Mouse (Mus musculus) forebrain, embryonic 11.5 days (tissue): Measurements from ENCODE around the gene Dlat. TPM values are rescaled to one million over a fixed set of nuclear protein-coding genes. Genes with fewer than 3 reads are reported as not detected.

Experiments used
- ATAC-seq: fragments of 200-750 bp; cut with Nextera tagmentation; replicated peaks from 2 replicates; pipeline ENCODE4 v1.8.0; 2017; ENCODE audit warnings: moderate TSS enrichment; ENCODE audit not compliant: low FRiP score
- DNase-seq: peaks from one replicate; pipeline ENCODE4 v3.0.0-alpha.2; 2017; ENCODE audit warnings: low spot score
- H3K27ac ChIP-seq: fragments of 300-500 bp; sonication (generic); 2 replicates; pipeline ENCODE4 v1.5.1; 2014; ENCODE audit warnings: low read depth, low read length
- H3K27me3 ChIP-seq: fragments of 300-500 bp; sonication (generic); 2 replicates; pipeline ENCODE4 v1.6.1; 2014; ENCODE audit warnings: mild to moderate bottlenecking, low read length, mixed read lengths; ENCODE audit not compliant: control insufficient read depth, insufficient read depth
- H3K36me3 ChIP-seq: fragments of 300-500 bp; sonication (generic); 2 replicates; pipeline ENCODE4 v1.6.1; 2014; ENCODE audit warnings: mild to moderate bottlenecking, low read length, moderate library complexity, mixed read lengths; ENCODE audit not compliant: control insufficient read depth, insufficient read depth
- H3K4me1 ChIP-seq: fragments of 300-500 bp; sonication (generic); replicated peaks from 2 replicates; pipeline ENCODE4 v1.6.1; 2014; ENCODE audit warnings: low read length, mixed read lengths; ENCODE audit not compliant: control insufficient read depth, insufficient read depth
- H3K4me2 ChIP-seq: fragments of 300-500 bp; sonication (generic); 2 replicates; pipeline ENCODE4 v1.6.1; 2014; ENCODE audit warnings: low read depth, mild to moderate bottlenecking, low read length, moderate library complexity, mixed read lengths; ENCODE audit not compliant: severe bottlenecking
- H3K4me3 ChIP-seq: fragments of 300-500 bp; sonication (generic); 2 replicates; pipeline ENCODE4 v1.5.1; 2014; ENCODE audit warnings: low read depth, low read length
- H3K9ac ChIP-seq: fragments of 300-500 bp; sonication (generic); 2 replicates; pipeline ENCODE4 v1.6.1; 2014; ENCODE audit warnings: low read length
- H3K9me3 ChIP-seq: fragments of 300-500 bp; sonication (generic); 2 replicates; pipeline ENCODE4 v1.6.1; 2016; ENCODE audit warnings: low read length, mixed read lengths; ENCODE audit not compliant: control insufficient read depth
- WGBS: fragments of 180-500 bp; shearing (Covaris S2); extraction: QIAGEN DNeasy Blood & Tissue Kit; methylation state at CpG from one replicate; pipeline ENCODE4 v1.1.7; 2014; 5-methylcytosine and 5-hydroxymethylcytosine counted together
- polyA plus RNA-seq: library from polyadenylated mRNA; unstranded; fragments of >200 nt; fragmentation: Nextera tagmentation; extraction: Ambion mirVana; gene quantifications from 2 replicates; pipeline ENCODE4 v1.2.1, GENCODE M21; 2014

Gene Dlat
- polyA plus RNA-seq: 53.2 and 57.7 TPM in 2 replicates

DNA sequence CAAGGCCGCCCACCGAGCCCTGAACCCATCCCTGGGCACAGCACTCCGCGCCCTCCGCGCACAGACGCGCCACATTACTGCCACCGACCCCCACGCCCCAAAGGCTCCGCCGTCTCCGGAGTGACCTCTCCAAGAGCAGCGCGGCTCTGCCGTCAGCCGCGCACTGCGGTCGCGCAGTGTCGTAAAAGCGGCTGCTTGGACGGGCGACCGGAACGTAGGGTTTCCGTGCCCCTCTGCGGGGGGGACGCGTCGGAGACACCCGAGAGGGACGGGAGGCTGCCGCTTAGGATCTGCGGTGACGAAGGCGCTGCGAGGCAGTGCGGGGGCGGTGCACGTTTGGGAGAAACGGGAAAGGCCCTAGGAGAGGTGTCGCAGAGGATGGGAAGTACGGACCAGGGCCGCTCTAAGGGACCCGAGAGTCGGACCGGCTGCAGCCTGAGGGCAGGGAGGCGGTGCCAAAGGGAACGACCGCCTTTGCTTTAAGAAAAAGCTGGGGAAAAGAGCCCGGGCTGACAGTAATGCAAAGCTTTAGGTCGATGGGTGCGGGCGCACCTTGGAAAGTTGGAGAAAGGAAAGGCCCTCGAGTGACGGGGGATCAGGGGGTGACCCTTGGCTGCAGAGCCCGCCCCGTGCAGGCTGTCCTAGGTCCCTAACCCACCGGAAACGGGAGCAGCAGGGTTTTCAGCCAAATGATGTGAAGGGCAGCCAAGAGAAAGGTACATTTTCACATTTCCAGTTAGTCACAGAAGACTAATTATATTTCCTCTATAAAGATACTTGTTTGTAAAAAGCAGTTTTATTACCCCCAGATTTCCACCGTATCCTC lies at the start of gene Dlat:
TSS of gene Dlat (minus strand) at position 389 of the 826 bp plus-strand sequence.
- peak within 1 kb of the TSS; percentile 89 for H3K9ac ChIP-seq
- ATAC-seq: peak; percentile 92
- WGBS: under 1% methylated on average over 63 of the region's 63 CpGs
- peak within 1 kb of the TSS; percentile 84 for H3K4me2 ChIP-seq
- peak; percentile 91 for DNase-seq
- H3K4me3 ChIP-seq: peak within 1 kb of the TSS; percentile 84
- peak within 1 kb of the TSS; percentile 71 for H3K27ac ChIP-seq
- H3K27me3 ChIP-seq: no peaks in the 10 kb centered on the region
- H3K9me3 ChIP-seq: no peaks in the 10 kb centered on the region
- H3K4me1 ChIP-seq: peaks cover 2% of the 10 kb centered on the region; the same call in 1 of the 2 replicates
- no peaks in the 10 kb centered on the region; the same call in 1 of the 2 replicates for H3K36me3 ChIP-seq

DNA sequence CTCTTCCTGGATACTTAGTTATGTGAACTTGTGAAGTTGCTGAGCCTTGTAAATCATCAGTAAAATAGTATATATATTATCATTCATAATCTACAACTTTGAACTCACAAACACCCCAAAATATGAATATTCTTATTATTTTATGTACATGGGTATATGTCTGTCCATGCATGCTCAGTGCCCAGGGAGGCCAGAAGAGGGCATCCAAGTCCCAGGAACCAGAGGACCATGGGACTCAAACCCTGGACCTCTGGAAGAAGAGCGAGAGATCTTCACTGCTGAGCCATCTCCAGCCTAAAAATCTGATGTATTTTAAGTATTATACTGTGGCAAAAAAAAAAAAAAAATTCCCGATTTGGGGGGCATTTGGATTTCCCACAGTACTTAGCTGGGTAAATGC lies 49.5 kb upstream of the Dlat start:
- DNase-seq (no peak), ATAC-seq (no peak)
- H3K4me3 ChIP-seq: no peak overlapping the region
- H3K36me3 ChIP-seq: no peaks in the 10 kb centered on the region
- H3K4me1 ChIP-seq: no peaks in the 10 kb centered on the region
- H3K27ac ChIP-seq: no peak overlapping the region
- no peak overlapping the region for H3K9ac ChIP-seq
- no peaks in the 10 kb centered on the region for H3K27me3 ChIP-seq
- no peaks in the 10 kb centered on the region for H3K9me3 ChIP-seq
- no peak overlapping the region for H3K4me2 ChIP-seq
- 31% methylated on average over 2 of the region's 2 CpGs for WGBS

DNA sequence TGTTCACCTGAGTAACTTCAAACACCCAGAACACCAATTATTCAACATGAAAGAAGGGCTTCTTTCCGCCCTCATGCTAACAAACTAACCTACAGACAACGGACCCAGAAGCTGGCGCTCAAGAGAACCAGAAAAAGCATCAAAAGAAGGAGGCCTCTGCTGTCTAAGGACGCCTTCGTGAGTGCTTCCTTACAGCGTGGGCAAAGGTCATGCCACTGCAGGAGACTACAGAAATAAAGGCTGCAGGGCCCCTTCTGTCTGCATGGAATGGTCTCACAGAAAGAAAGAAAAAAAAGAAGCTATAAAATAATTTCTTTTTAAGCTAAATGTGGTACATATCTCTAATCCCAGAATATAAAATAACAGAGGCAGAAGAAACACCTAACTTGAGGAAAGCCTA lies 45.3 kb upstream of the Dlat start:
- Histone ChIP-seq H3K9ac (no peak overlapping the region), H3K9me3 (no peaks in the 10 kb centered on the region), H3K4me2 (no peak overlapping the region), H3K27ac (no peak overlapping the region), H3K27me3 (peaks cover 2% of the 10 kb centered on the region; the same call in 1 of the 2 replicates), H3K4me1 (no peaks in the 10 kb centered on the region), H3K36me3 (no peaks in the 10 kb centered on the region), H3K4me3 (no peak overlapping the region)
- 49% methylated on average over 6 of the region's 6 CpGs for WGBS
- DNase-seq (no peak), ATAC-seq (no peak)

DNA sequence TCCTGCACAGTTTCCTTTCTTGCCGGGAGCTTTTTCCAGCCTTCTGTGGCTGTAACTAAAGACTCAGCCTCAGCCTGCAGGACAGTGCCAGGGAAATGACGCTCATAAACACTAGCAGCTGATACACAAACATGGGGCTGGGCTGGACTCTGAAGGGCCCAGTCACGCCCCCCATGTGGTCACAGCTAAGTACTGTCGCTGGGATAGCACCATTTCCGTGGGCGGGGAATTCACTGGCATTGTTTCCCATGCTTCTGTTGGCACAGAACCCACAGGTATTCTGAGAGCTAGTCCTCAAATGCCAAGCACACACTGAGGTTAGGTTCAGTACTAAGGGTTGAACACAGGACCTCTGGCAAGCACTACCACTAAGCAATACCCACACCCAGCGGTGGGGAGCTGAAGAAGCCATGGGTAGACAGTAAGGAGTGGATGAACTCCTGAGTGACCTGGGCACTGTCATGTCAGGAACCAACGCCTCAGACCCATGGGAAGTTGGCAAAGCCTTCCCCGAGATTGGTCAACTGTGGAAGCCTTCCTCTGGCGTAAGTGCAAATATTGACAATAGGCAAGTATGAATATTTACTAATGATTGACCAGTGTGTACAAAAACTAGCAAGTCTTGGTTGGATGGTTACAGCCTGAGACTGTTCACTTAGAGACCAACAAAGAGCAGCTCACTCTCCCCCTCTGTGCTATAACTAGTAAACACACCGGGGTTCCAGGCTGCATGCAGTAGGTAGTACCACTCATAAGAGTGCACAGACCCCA lies 41.5 kb upstream of the Dlat start:
- no peak overlapping the region for H3K9ac ChIP-seq

DNA sequence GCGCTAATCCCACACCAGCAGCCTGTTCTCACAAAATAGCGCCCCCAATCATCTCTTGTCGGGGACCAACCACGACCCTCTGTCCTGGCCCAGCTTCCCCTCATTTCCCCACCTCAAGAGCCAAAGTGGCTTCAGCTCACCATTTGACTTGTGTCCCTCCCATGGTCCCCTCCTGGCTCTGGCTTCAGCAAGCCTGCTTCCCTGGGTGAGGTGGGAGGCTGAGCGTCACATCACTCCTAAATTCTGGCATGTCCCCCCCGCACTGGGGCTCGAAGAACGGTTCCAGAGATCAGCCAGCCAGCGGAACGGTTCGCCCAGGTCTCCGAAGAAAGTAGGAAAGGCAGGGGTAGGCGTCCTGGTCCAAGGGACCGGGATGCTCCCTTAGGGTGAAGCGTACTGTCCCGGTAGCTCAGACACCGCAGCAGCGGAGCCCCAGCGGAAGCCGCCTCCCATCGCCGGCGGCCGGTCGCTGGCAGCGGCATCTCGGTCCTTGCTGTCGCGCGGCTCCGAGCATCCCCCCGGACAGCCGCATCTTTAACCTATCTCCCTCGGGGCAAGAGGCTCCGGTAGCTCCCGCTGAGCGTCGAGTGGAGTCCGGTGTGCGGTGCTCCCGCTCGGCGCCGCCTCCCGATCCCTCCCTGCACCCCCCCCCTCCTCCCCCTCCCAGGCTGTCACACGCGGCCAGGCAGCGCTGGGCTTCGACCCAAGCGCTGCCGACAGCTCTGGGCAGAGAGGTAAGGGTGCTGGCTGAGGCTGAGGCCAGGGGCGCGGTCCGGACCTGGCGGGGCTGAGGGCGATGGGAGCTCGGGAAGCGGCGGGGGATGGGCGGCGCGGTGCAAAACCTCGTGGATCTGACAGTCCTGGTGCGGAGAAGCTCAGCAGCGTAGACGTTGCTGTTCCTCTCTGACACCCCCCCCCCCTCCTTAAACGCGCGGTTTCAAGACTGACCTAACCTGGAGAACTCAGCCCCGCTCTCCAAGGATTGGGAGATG lies 39.1 kb upstream of the Dlat start:
- peak; percentile 51 for ATAC-seq
- WGBS: 1% methylated on average over 64 of the region's 70 CpGs
- peak overlapping the region; percentile 42 for H3K4me3 ChIP-seq
- no peaks in the 10 kb centered on the region for H3K36me3 ChIP-seq
- peak; percentile 76 for DNase-seq
- no peaks in the 10 kb centered on the region for H3K9me3 ChIP-seq
- H3K9ac ChIP-seq: peak overlapping the region; percentile 48
- peaks cover 5% of the 10 kb centered on the region for H3K27me3 ChIP-seq
- peak overlapping the region; percentile 95 for H3K4me2 ChIP-seq
- peaks cover 9% of the 10 kb centered on the region for H3K4me1 ChIP-seq
- no peak overlapping the region for H3K27ac ChIP-seq

More for the DNA sequence above, 41.5 kb upstream of the Dlat start:
- 65% methylated on average over 11 of the region's 11 CpGs for WGBS
- peaks cover 5% of the 10 kb centered on the region for H3K27me3 ChIP-seq
- H3K4me3 ChIP-seq: no peak overlapping the region
- ATAC-seq: no peak
- no peaks in the 10 kb centered on the region for H3K36me3 ChIP-seq
- H3K27ac ChIP-seq: no peak overlapping the region
- no peaks in the 10 kb centered on the region for H3K9me3 ChIP-seq
- no peak for DNase-seq
- peaks cover 9% of the 10 kb centered on the region for H3K4me1 ChIP-seq
- no peak overlapping the region for H3K4me2 ChIP-seq

DNA sequence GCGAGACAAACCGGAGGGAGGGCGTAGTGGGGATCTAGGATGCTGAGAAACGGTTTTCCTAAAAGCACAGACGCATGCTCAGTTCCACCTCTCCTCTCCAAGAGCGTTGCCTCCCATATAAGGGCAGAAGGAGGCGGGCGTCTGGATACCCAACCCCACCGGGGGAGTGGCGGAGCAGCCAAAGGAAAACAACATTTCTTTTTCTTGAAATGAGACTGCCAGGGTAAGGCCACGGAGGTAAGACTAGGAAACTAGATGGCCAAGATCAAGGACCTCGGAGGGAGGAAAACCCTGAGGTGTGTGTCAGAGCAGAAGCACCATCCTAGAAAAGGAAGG lies 38.1 kb upstream of the Dlat start:
- Histone ChIP-seq H3K36me3 (no peaks in the 10 kb centered on the region), H3K4me1 (peaks cover 14% of the 10 kb centered on the region), H3K4me3 (peak overlapping the region; percentile 19; the same call in 1 of the 2 replicates), H3K4me2 (peak overlapping the region; percentile 50), H3K27ac (no peak overlapping the region), H3K27me3 (peaks cover 5% of the 10 kb centered on the region), H3K9ac (peak overlapping the region; percentile 47), H3K9me3 (no peaks in the 10 kb centered on the region)
- WGBS: 2% methylated on average over 12 of the region's 12 CpGs
- ATAC-seq (peak; percentile 60), DNase-seq (peak; percentile 80)

DNA sequence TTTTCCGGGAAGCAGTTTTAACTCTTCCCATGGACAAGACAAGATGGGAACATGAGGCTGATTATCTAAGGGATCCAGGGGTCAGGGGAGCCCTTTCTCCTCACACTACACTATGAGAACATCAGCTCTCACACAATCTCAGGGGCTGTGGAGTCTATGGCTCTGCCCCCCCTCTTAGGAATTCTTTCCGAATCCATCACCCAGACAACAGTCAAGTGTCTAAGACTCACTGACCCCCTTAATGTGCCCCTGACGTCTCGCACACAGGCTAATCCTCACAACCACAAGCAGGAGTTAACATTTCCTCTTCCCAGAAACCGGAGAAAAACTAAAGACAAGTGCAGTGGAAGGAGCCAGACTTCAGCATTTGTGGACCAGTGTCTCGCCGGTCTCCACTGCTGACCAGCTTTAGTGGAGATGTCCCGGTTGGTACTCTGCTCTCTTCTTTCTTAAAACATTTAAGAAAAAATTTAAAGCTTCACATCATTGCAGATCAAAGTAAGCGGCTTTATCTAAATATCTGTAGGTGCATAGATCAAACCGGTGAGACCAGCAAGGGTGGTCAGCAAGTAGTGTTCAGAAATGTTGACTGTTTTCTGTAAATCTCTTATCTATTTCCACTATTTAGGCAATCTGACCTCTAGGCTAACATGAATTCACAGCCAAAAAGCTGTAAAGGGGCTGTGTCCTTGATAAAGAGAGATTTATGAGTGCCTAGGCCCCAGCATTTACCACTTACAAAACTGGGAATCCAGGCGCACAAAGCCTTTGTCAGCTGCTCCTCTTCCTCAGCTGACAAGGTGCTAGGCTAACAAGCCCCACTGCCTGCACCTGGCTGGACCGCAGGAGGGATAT lies 37.5 kb upstream of the Dlat start:
- H3K4me2 ChIP-seq: peak overlapping the region; percentile 50
- H3K9ac ChIP-seq: peak overlapping the region; percentile 47
- H3K4me3 ChIP-seq: peak overlapping the region; percentile 19; the same call in 1 of the 2 replicates
- peaks cover 14% of the 10 kb centered on the region for H3K4me1 ChIP-seq
- peak; percentile 48 for ATAC-seq
- no peak for DNase-seq
- no peaks in the 10 kb centered on the region for H3K36me3 ChIP-seq
- no peaks in the 10 kb centered on the region for H3K9me3 ChIP-seq
- H3K27ac ChIP-seq: no peak overlapping the region
- 35% methylated on average over 12 of the region's 12 CpGs for WGBS
- peaks cover 5% of the 10 kb centered on the region for H3K27me3 ChIP-seq
